Mouse (Mus musculus) stomach, embryonic 15.5 days (tissue): ENCODE data around the gene Dbx1. TPM values are rescaled to one million over a fixed set of nuclear protein-coding genes. Genes with fewer than 3 reads are reported as not detected.

Experiments used
- ATAC-seq: fragments of 200-750 bp; cut with Nextera tagmentation; 2 replicates; pipeline ENCODE4 v1.8.0; 2017; ENCODE audit warnings: low read depth, moderate number of reproducible peaks, moderate TSS enrichment; ENCODE audit not compliant: insufficient read depth, low FRiP score
- H3K27ac ChIP-seq: fragments of 300-500 bp; sonication (generic); 2 replicates; pipeline ENCODE4 v1.5.1; 2015; ENCODE audit warnings: mild to moderate bottlenecking, inconsistent platforms
- H3K27me3 ChIP-seq: fragments of 300-500 bp; sonication (generic); replicated peaks from 2 replicates; pipeline ENCODE4 v1.6.1; 2015; ENCODE audit warnings: inconsistent platforms
- H3K36me3 ChIP-seq: fragments of 300-500 bp; sonication (generic); 2 replicates; pipeline ENCODE4 v1.6.1; 2015; ENCODE audit warnings: inconsistent platforms
- H3K4me1 ChIP-seq: fragments of 300-500 bp; sonication (generic); 2 replicates; pipeline ENCODE4 v1.6.1; 2015; ENCODE audit warnings: inconsistent platforms
- H3K4me2 ChIP-seq: fragments of 300-500 bp; sonication (generic); 2 replicates; pipeline ENCODE4 v1.6.1; 2015; ENCODE audit warnings: mild to moderate bottlenecking, inconsistent platforms
- H3K4me3 ChIP-seq: fragments of 300-500 bp; sonication (generic); replicated peaks from 2 replicates; pipeline ENCODE4 v1.5.1; 2015; ENCODE audit warnings: inconsistent platforms
- H3K9ac ChIP-seq: fragments of 300-500 bp; sonication (generic); 2 replicates; pipeline ENCODE4 v1.6.1; 2015; ENCODE audit warnings: inconsistent platforms
- H3K9me3 ChIP-seq: fragments of 300-500 bp; sonication (generic); 2 replicates; pipeline ENCODE4 v1.6.1; 2016; ENCODE audit warnings: inconsistent platforms
- WGBS: fragments of 180-500 bp; shearing (Covaris S2); methylation state at CpG from one replicate; pipeline ENCODE4 v1.1.7; 2015; 5-methylcytosine and 5-hydroxymethylcytosine counted together
- polyA plus RNA-seq: library from polyadenylated mRNA; unstranded; fragments of >200 nt; fragmentation: Nextera tagmentation; extraction: Ambion mirVana; gene quantifications from 2 replicates; pipeline ENCODE4 v1.2.1, GENCODE M21; 2015

Dbx1 gene
- polyA plus RNA-seq, 1 experiment from 2014 or later, result 0.14 TPM

GRCm38 (mm10) chr7:49620160-49620559, 16.5 kb downstream of the Dbx1 start:
- H3K4me1 ChIP-seq, result no peaks in the 10 kb centered on the region
- ATAC-seq, result no peak
- no peak overlapping the region for H3K9ac ChIP-seq
- no peak overlapping the region for H3K4me3 ChIP-seq
- H3K9me3 ChIP-seq, result no peaks in the 10 kb centered on the region
- H3K4me2 ChIP-seq, result no peak overlapping the region
- H3K27ac ChIP-seq, result no peak overlapping the region
- H3K36me3 ChIP-seq, result no peaks in the 10 kb centered on the region
- peaks cover 8% of the 10 kb centered on the region; the same call in 1 of the 2 replicates for H3K27me3 ChIP-seq
- WGBS, result 83% methylated on average over 1 of the region's 1 CpGs

- WGBS, result 73% methylated on average over 4 of the region's 4 CpGs
- no peak overlapping the region for H3K4me3 ChIP-seq
- no peaks in the 10 kb centered on the region for H3K4me1 ChIP-seq
- no peaks in the 10 kb centered on the region for H3K9me3 ChIP-seq
- H3K27me3 ChIP-seq, result peaks cover 1% of the 10 kb centered on the region; the same call in 1 of the 2 replicates
- no peak overlapping the region for H3K27ac ChIP-seq
- no peak overlapping the region for H3K4me2 ChIP-seq
- H3K9ac ChIP-seq, result no peak overlapping the region
- ATAC-seq, result no peak
- no peaks in the 10 kb centered on the region for H3K36me3 ChIP-seq
Observed at GRCm38 (mm10) chr7:49617087-49617486, 19.6 kb downstream of the Dbx1 start.

DNA sequence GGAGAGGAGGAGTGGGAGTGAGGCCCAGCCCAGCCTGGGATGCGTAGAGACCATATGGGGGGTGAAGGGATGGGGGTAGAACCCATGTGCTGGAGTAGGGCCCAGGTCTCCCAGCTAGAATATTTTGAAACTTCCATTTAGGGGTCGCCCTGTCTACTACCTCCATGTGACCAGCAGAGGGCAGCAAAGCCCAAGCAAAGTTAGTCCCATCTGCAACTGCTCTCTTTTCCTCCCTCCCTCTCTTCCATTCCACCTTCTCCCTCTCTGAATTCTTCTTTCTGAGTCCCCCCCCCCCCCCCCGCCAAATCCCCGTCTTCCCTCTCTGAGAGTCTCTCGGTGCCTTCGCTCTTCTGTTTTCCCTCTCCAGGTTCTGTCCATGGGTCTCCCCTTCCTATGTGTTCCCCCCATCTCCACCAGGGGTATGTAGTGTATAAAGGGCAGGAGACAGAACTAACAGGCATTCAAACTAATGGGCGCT, 20.4 kb downstream of the Dbx1 start:
- Histone ChIP-seq H3K4me2 (peak overlapping the region; percentile 33), H3K4me3 (no peak overlapping the region), H3K27ac (no peak overlapping the region), H3K9ac (no peak overlapping the region), H3K27me3 (no peaks in the 10 kb centered on the region), H3K36me3 (no peaks in the 10 kb centered on the region), H3K9me3 (no peaks in the 10 kb centered on the region), H3K4me1 (no peaks in the 10 kb centered on the region)
- WGBS, result 10% methylated on average over 6 of the region's 7 CpGs
- ATAC-seq, result peak; percentile 51; the same call in 1 of the 2 replicates

GRCm38 (mm10) chr7:49604965-49605795, 31.5 kb downstream of the Dbx1 start:
- peaks cover 6% of the 10 kb centered on the region; the same call in 1 of the 2 replicates for H3K36me3 ChIP-seq
- H3K4me3 ChIP-seq, result no peak overlapping the region
- no peak overlapping the region for H3K9ac ChIP-seq
- no peak overlapping the region for H3K27ac ChIP-seq
- no peak overlapping the region for H3K4me2 ChIP-seq
- 86% methylated on average over 15 of the region's 15 CpGs for WGBS
- H3K9me3 ChIP-seq, result no peaks in the 10 kb centered on the region
- no peaks in the 10 kb centered on the region for H3K4me1 ChIP-seq
- H3K27me3 ChIP-seq, result no peaks in the 10 kb centered on the region
- no peak for ATAC-seq

- 88% methylated on average over 14 of the region's 14 CpGs for WGBS
- Histone ChIP-seq H3K4me3 (no peak overlapping the region), H3K9me3 (no peaks in the 10 kb centered on the region), H3K4me1 (no peaks in the 10 kb centered on the region), H3K27me3 (no peaks in the 10 kb centered on the region), H3K27ac (no peak overlapping the region), H3K9ac (no peak overlapping the region), H3K36me3 (peaks cover 10% of the 10 kb centered on the region; the same call in 1 of the 2 replicates), H3K4me2 (no peak overlapping the region)
- no peak for ATAC-seq
Observed at GRCm38 (mm10) chr7:49604244-49604643, 32.4 kb downstream of the Dbx1 start.

DNA sequence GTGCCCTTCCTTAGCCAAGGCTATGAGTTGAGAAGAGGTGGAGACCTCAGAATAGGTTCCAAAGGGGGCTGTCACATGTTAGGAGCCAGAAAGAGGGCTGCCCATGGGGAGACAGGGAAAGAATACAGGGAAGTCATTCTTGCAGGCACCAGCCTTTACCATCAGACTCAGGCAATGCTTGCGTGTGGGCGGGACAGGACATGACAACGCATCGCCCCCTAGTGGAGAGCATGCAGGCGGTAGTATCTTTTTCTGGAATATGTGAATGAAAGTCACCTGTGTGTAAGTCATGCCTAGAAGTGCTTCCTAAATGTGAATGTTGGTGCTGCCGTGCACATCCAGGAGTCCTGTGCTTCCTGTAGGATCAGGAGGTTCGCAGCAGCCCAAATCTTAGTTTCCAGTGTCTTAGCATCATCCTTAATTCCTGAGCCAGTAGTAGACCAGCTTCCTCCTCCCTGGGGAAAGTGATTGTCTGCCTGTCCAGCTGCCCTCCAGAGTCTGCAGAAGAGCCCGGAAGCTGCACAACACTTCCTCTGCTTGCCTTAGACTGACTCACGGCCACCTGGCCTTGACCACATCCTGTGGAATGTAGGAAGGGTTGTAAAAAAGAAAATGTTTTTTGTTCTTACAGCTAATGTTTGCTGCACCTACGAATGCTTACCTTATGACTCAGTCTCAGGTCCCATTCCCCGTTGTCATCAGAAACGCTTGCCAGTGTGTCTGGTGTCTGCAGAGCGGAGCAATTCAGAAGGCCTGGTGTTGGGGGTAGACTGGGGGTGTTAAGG, 35.3 kb downstream of the Dbx1 start:
- no peak overlapping the region for H3K4me2 ChIP-seq
- H3K9ac ChIP-seq, result no peak overlapping the region
- peaks cover 21% of the 10 kb centered on the region for H3K36me3 ChIP-seq
- H3K27me3 ChIP-seq, result no peaks in the 10 kb centered on the region
- H3K4me1 ChIP-seq, result no peaks in the 10 kb centered on the region
- no peak overlapping the region for H3K4me3 ChIP-seq
- no peaks in the 10 kb centered on the region for H3K9me3 ChIP-seq
- 47% methylated on average over 13 of the region's 13 CpGs for WGBS
- H3K27ac ChIP-seq, result peak overlapping the region; percentile 16; the same call in 1 of the 2 replicates
- peak; percentile 44; the same call in 1 of the 2 replicates for ATAC-seq

DNA sequence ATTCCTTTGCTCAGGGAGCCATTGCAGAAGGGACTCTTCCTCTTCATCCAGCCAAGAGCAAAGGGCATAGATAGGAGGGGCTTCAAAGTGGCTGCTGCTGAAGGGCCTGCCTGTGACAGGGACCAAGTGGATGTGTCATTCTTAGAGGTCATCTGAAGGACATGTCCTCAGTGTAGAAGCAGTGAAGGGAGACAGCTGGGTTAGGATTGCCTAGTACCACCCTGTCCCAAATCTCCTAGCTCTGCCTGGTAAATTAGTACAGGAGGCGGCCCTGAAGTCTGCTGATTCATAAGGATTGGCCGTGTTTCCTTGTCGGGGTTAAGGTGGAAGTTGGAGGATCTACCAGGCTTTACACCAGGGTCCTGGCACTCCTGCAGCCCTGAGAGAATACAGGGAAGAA, 36.7 kb downstream of the Dbx1 start:
- no peaks in the 10 kb centered on the region for H3K4me1 ChIP-seq
- WGBS, result 82% methylated on average over 3 of the region's 3 CpGs
- H3K27ac ChIP-seq, result no peak overlapping the region
- H3K36me3 ChIP-seq, result peaks cover 21% of the 10 kb centered on the region
- H3K4me3 ChIP-seq, result no peak overlapping the region
- no peaks in the 10 kb centered on the region for H3K9me3 ChIP-seq
- no peak overlapping the region for H3K9ac ChIP-seq
- ATAC-seq, result no peak
- no peak overlapping the region for H3K4me2 ChIP-seq
- H3K27me3 ChIP-seq, result no peaks in the 10 kb centered on the region

GRCm38 (mm10) chr7:49598225-49598624, 38.4 kb downstream of the Dbx1 start:
- H3K27me3 ChIP-seq, result no peaks in the 10 kb centered on the region
- ATAC-seq, result no peak
- no peaks in the 10 kb centered on the region for H3K9me3 ChIP-seq
- no peaks in the 10 kb centered on the region for H3K4me1 ChIP-seq
- no peak overlapping the region for H3K9ac ChIP-seq
- 93% methylated on average over 13 of the region's 13 CpGs for WGBS
- H3K4me3 ChIP-seq, result no peak overlapping the region
- no peak overlapping the region for H3K27ac ChIP-seq
- H3K36me3 ChIP-seq, result peaks cover 31% of the 10 kb centered on the region
- H3K4me2 ChIP-seq, result no peak overlapping the region

GRCm38 (mm10) chr7:49597776-49598175, 38.9 kb downstream of the Dbx1 start:
- H3K4me1 ChIP-seq, result no peaks in the 10 kb centered on the region
- no peak overlapping the region for H3K4me2 ChIP-seq
- no peak overlapping the region for H3K9ac ChIP-seq
- 81% methylated on average over 3 of the region's 3 CpGs for WGBS
- H3K27me3 ChIP-seq, result no peaks in the 10 kb centered on the region
- no peak for ATAC-seq
- H3K9me3 ChIP-seq, result no peaks in the 10 kb centered on the region
- no peak overlapping the region for H3K27ac ChIP-seq
- H3K36me3 ChIP-seq, result peaks cover 31% of the 10 kb centered on the region
- H3K4me3 ChIP-seq, result no peak overlapping the region

DNA sequence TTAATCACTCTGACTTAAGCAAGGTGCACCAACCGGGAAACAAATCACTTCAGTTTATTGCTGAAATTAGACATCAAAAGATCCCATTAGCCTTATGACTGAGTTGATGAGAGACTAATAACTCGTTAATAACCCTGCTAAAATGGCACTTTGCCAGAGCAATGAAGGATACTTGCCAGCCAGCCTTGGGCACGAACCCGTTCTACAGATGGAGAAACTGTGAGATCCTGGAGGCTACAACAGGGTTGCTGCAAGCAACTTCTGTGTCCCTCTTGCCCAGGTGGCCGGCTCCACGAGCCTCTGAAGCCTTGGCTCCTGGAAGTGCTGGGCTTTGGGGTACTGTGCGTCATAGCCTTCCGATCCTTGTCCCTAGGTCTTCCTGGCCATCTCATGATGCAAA, 47.0 kb downstream of the Dbx1 start:
- Histone ChIP-seq H3K4me3 (no peak overlapping the region), H3K27me3 (no peaks in the 10 kb centered on the region), H3K9me3 (no peaks in the 10 kb centered on the region), H3K4me1 (no peaks in the 10 kb centered on the region), H3K9ac (no peak overlapping the region), H3K36me3 (peaks cover 36% of the 10 kb centered on the region; the same call in 1 of the 2 replicates), H3K27ac (no peak overlapping the region), H3K4me2 (no peak overlapping the region)
- no peak for ATAC-seq
- 88% methylated on average over 8 of the region's 8 CpGs for WGBS

GRCm38 (mm10) chr7:49586530-49587120, 50.0 kb downstream of the Dbx1 start:
- Histone ChIP-seq H3K36me3 (peaks cover 46% of the 10 kb centered on the region), H3K4me1 (no peaks in the 10 kb centered on the region)
- 73% methylated on average over 5 of the region's 5 CpGs for WGBS

More at GRCm38 (mm10) chr7:49586530-49587120, 50.0 kb downstream of the Dbx1 start:
- ATAC-seq, result no peak
- no peak overlapping the region for H3K27ac ChIP-seq
- H3K9ac ChIP-seq, result no peak overlapping the region
- no peaks in the 10 kb centered on the region for H3K27me3 ChIP-seq
- H3K4me3 ChIP-seq, result no peak overlapping the region
- no peak overlapping the region for H3K4me2 ChIP-seq
- no peaks in the 10 kb centered on the region for H3K9me3 ChIP-seq
